Mouse (Mus musculus) heart, postnatal 0 days (tissue): ENCODE measurements at regions not wholly inside any gene's neighbourhood (a gene's known extent, or its start where the extent isn't known, plus 50 kb on each side); places are given as distances from the start of the nearest gene placed in this dataset.

Experiments used
- ATAC-seq: fragments of 200-750 bp; cut with Nextera tagmentation; 2 replicates; pipeline ENCODE4 v1.8.0; 2017; ENCODE audit warnings: low read depth, moderate number of reproducible peaks, moderate library complexity; ENCODE audit not compliant: insufficient read depth
- DNase-seq: peaks from one replicate; pipeline ENCODE4 v3.0.0-alpha.2; 2016; ENCODE audit warnings: low spot score
- H3K27ac ChIP-seq: fragments of 300-500 bp; sonication (generic); 2 replicates; pipeline ENCODE4 v1.5.1; 2014; ENCODE audit warnings: low read depth, mild to moderate bottlenecking
- H3K27me3 ChIP-seq: fragments of 300-500 bp; sonication (generic); 2 replicates; pipeline ENCODE4 v1.6.1; 2014; ENCODE audit warnings: low read length, mixed read lengths; ENCODE audit not compliant: control insufficient read depth, insufficient read depth
- H3K36me3 ChIP-seq: fragments of 300-500 bp; sonication (generic); replicated peaks from 2 replicates; pipeline ENCODE4 v1.6.1; 2014; ENCODE audit warnings: low read length, mixed read lengths; ENCODE audit not compliant: control insufficient read depth, insufficient read depth
- H3K4me1 ChIP-seq: fragments of 300-500 bp; sonication (generic); 2 replicates; pipeline ENCODE4 v1.6.1; 2014; ENCODE audit warnings: antibody characterized with exemption; ENCODE audit not compliant: control insufficient read depth, insufficient read depth
- H3K4me2 ChIP-seq: fragments of 300-500 bp; sonication (generic); 2 replicates; pipeline ENCODE4 v1.6.1; 2014; ENCODE audit warnings: low read depth, mild to moderate bottlenecking, low read length, moderate library complexity
- H3K4me3 ChIP-seq: fragments of 300-500 bp; sonication (generic); 2 replicates; pipeline ENCODE4 v1.5.1; 2014; ENCODE audit warnings: low read depth, low read length
- H3K9ac ChIP-seq: fragments of 300-500 bp; sonication (generic); replicated peaks from 2 replicates; pipeline ENCODE4 v1.6.1; 2014; ENCODE audit warnings: low read depth, low read length, mixed read lengths
- H3K9me3 ChIP-seq: fragments of 300-500 bp; sonication (generic); replicated peaks from 2 replicates; pipeline ENCODE4 v1.6.1; 2016; ENCODE audit warnings: low read length; ENCODE audit not compliant: control insufficient read depth
- CTCF ChIP-seq: IDR thresholded peaks from 2 replicates; pipeline ENCODE4 v1.5.1; 2016; ENCODE audit warnings: antibody characterized with exemption, control low read depth, low read depth
- EP300 ChIP-seq: IDR thresholded peaks from 2 replicates; pipeline ENCODE4 v1.6.1; 2016; ENCODE audit warnings: antibody characterized with exemption, low read depth
- WGBS: fragments of 180-500 bp; shearing (Covaris S2); extraction: QIAGEN DNeasy Blood & Tissue Kit; methylation state at CpG from one replicate; pipeline ENCODE4 v1.1.7; 2014; 5-methylcytosine and 5-hydroxymethylcytosine counted together

DNA sequence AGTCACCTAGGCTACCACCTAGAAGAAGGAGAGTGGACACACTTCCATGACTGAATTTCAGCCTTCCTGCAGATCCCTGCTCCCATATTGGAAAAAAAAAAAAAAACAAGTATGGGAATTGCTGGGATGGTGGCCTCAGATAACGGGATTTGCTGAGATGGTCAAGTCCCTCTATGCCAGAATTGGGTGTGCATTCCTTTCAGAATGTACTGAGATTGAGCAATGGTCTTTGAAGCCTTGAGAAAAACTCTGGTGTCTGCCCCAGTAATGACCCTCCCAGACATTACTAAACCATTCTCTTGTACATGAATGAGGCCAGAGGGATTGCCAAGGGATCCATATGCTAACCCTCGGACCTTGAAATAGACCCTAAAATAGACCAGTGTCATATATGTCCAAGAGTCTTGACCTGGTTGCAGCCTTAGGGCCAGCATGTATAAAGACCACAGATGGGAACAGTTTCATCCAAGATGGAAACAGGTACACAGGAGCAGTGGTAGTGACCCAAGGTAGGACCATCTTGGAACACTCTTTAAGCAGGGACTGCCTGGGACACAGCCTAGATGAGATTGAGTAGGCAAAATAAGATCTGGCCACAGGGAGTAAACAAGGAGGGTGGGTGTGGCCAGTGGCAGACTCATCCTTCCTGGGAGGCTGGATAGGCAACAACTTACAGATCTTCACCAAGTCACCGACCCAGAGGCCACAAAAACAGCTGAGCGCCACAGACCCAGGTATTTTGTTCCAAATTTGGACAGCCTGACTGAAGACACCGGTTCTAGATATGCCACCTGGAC lies 882.9 kb upstream of the 9430069I07Rik start:
- Histone ChIP-seq H3K4me3 (no peak overlapping the region), H3K36me3 (no peaks in the 10 kb centered on the region), H3K4me1 (no peaks in the 10 kb centered on the region), H3K4me2 (no peak overlapping the region), H3K27ac (no peak overlapping the region), H3K9me3 (no peaks in the 10 kb centered on the region), H3K9ac (no peak overlapping the region), H3K27me3 (no peaks in the 10 kb centered on the region)
- no peak for ATAC-seq
- no peak for DNase-seq
- 83% methylated on average over 5 of the region's 5 CpGs for WGBS
- no peak for TF ChIP-seq CTCF
- TF ChIP-seq EP300 = no peak

DNA sequence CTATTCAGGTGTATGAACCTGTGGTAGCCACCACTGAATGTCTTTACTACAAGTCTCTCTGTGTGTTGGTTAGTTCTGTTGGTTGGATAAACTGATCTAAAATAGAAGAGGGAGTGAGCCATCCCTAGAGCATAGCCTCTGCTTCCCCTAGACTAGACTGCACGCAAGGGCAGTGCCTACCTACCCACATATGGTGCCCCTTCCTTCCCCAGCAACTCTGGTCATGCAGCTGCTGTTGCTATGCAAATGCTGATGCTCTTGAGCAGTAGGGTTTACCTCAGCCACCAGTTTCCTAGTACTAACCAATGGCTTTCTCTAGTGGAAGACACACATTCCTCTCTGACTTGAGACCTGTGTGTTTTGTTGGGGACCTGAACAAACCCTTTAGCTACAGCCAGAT lies 881.0 kb upstream of the 9430069I07Rik start:
- H3K27me3 ChIP-seq = no peaks in the 10 kb centered on the region
- ATAC-seq = no peak
- no peak overlapping the region for H3K4me2 ChIP-seq
- H3K9me3 ChIP-seq = no peaks in the 10 kb centered on the region
- DNase-seq = no peak
- no peaks in the 10 kb centered on the region for H3K4me1 ChIP-seq
- no peak overlapping the region for H3K9ac ChIP-seq
- H3K27ac ChIP-seq = no peak overlapping the region
- WGBS = 77% methylated on average over 1 of the region's 1 CpGs
- no peak for TF ChIP-seq EP300
- TF ChIP-seq CTCF = no peak
- no peaks in the 10 kb centered on the region for H3K36me3 ChIP-seq
- no peak overlapping the region for H3K4me3 ChIP-seq

DNA sequence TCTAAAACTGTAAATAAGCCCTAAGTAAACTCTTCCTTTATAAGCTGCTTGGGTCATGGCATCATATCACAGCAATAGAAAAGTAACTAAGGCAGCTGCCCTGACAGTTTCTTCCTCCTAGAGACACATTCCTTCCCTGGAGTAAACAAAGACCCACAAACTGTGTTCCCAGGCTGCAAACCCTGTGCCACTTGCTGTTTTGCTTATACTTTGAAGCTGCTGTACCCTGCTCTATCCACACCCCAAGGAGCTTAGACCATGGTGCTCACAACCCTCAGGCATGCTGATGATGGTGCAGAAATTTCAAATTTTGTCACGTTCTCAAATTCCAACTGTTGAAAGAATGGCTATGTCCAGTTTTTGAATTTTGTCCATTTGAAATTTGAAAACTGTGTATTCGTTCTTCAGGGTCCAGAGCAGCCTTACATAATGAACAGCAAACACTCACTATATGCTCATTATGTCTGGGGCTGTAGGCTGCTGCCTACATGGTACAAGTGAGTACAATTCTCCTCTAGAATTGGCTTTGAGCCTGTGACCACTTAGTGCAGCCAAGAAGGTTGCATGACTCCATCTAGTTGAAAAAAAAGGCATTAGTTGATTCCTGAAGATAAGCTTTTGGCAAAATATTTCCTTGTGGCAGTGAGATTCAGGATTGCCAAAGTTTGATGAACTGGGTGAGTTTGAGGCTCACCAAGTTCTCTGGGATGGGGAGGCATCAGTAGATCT lies 876.5 kb upstream of the 9430069I07Rik start:
- Histone ChIP-seq H3K9me3 (no peaks in the 10 kb centered on the region), H3K9ac (no peak overlapping the region), H3K4me2 (no peak overlapping the region), H3K4me1 (no peaks in the 10 kb centered on the region), H3K4me3 (no peak overlapping the region), H3K27me3 (no peaks in the 10 kb centered on the region), H3K36me3 (no peaks in the 10 kb centered on the region), H3K27ac (no peak overlapping the region)
- ATAC-seq (no peak), DNase-seq (no peak)
- no peak for TF ChIP-seq CTCF
- WGBS = 85% methylated on average over 2 of the region's 2 CpGs

DNA sequence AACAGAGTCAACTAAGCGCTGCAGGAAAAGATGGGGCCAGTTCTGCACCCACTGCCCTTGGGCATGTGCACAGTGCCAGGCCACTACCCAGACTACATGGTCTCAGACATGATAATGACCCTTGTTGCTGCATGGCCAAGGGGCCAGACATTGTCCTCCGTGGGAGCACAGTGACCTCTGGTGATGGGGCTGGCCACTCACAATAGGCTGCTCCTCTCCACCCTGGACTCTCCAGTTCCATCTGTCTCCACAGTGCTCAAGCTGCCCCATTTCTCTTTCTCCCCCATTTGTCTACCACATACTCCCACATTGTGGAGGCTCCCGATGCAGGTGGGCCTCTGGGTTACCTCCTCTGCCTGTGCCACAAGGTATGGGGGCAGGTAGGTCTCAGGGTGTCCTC lies 871.9 kb upstream of the 9430069I07Rik start:
- peak; percentile 11; the same call in 1 of the 2 replicates for ATAC-seq
- no peaks in the 10 kb centered on the region for H3K4me1 ChIP-seq
- no peak overlapping the region for H3K4me2 ChIP-seq
- H3K9ac ChIP-seq = no peak overlapping the region
- H3K27ac ChIP-seq = no peak overlapping the region
- no peak overlapping the region for H3K4me3 ChIP-seq
- WGBS = 78% methylated on average over 3 of the region's 3 CpGs
- TF ChIP-seq CTCF = 0 out of 2 replicates have a peak, but pooled peaks have one; percentile 16
- no peak for TF ChIP-seq EP300
- H3K36me3 ChIP-seq = no peaks in the 10 kb centered on the region
- no peaks in the 10 kb centered on the region for H3K27me3 ChIP-seq
- H3K9me3 ChIP-seq = no peaks in the 10 kb centered on the region
- no peak for DNase-seq
